Mouse (Mus musculus): ENCODE measurements around the gene Saa4. TPM values are rescaled to one million over a fixed set of nuclear protein-coding genes. Genes with fewer than 3 reads are reported as not detected.

Gene Saa4
- total RNA-seq (2023), result not detected

DNA sequence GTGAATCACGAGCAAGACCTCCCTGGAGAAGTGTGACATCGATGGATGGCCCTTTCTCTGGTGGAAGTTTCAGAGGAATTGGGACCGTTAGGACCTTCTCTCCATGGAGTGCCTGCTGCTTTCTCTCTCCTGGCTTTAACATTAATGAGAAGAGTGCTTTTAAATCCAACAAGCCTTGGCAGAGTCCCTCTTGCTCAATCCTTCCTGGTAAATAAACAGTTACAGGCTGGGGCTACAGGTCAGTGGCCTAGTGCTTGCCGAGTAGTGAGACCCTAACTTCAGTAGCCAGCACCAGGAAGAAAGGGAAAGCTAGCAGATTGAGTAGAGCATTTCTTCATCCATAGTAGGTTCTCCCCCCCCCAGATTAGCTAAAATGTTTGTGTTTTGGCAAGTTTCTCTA is at the start of gene Saa4:
TSS of gene Saa4 (minus strand) at position 146 of the 400 bp plus-strand sequence.

GRCm38 (mm10) chr7:46751490-46751889 is 19.1 kb upstream of the Saa4 start, which contains the start of gene Saa2:
Saa2 (plus strand) TSS chr7:46751790.

DNA sequence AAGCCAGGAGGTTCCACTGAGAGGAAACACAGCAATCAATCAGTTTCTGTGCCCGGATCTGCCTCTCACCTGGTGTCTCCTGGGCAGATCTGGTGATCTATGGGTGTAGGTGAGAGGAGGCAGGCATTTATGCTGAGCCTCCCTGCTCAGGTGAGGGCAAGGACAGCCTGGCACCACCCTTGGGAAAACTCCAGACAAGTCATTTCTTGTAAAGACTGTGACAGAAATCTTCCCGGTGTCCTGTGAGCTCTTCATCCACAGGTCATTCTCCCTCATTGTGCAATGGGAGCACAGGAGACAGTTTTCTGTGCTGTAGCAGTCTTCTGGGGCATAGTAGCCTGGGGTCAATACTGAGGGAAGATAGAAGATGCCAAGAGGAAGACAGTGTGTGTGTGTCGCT is 10.5 kb upstream of the Saa4 start, which contains the start of gene Saa1:
TSS of gene Saa1 (minus strand) at position 101 of the 400 bp plus-strand sequence.

GRCm38 (mm10) chr7:46715600-46715999 is 16.8 kb downstream of the Saa4 start, which contains the start of gene Saa3:
Saa3 (minus strand) TSS chr7:46715700.

DNA sequence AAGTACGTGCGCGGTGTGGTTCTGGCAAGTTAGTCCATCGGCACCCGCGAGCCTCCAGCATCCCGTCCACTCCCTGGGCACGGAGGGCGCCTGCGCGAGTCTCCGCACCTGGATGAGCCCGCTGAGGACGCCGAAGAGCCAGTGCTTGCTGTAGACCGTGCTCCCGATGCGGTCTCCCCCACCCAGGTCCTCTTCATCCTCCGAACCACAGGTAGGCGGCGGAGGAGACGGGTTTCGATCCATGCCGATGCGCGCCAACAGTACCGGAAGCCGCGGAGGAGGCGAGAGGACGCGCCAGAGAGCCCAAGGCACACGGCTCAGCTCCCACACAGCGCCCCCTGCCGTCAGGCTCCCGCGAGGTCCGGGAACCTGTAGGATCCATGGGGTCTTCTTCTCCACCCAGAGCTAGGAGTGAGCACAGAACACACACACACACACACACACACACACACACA is 22.0 kb downstream of the Saa4 start, which contains the start of gene Saal1:
TSS of gene Saal1 (minus strand) at position 291 of the 455 bp plus-strand sequence.

Other genes starting within 250 kb of the Saa4 start
- 10 to 100 TPM; 13.5 to 16.1 TPM for gene Sergef, start 92.8 kb downstream of the Saa4 start, total RNA-seq (2023)
- under 1 TPM in 1 of 2 experiments, not detected in 1; 0.24 TPM for gene Tph1, start 60.1 kb downstream of the Saa4 start, total RNA-seq (2023)
- gene Saal1, start 21.9 kb downstream of the Saa4 start, total RNA-seq (2023), result 1 to 10 TPM; 5.8 to 7.5 TPM
- 10 to 100 TPM in 1 of 2 experiments, 1 to 10 TPM in 1; 7.7 to 25.8 TPM for gene Saa3, start 16.9 kb downstream of the Saa4 start, total RNA-seq (2023)
- gene Saa1, start 10.4 kb upstream of the Saa4 start, total RNA-seq (2023), result not detected
- not detected for gene Saa2, start 19.2 kb upstream of the Saa4 start, total RNA-seq (2023)
- 10 to 100 TPM; 72.8 to 83.2 TPM for gene Hps5, start 63.5 kb upstream of the Saa4 start, total RNA-seq (2023)
- gene Gtf2h1, start 63.5 kb upstream of the Saa4 start, total RNA-seq (2023), result 10 to 100 TPM; 45.2 to 51.2 TPM
- gene Ldha, start 108.9 kb upstream of the Saa4 start, total RNA-seq (2023), result 100 to 1,000 TPM; 165 to 177 TPM
- gene Ldhc, start 128.6 kb upstream of the Saa4 start, total RNA-seq (2023), result not detected
- gene Tsg101, start 187.4 kb upstream of the Saa4 start, total RNA-seq (2023), result 10 to 100 TPM; 60.2 to 69.5 TPM
- 1 to 10 TPM; 9.4 to 9.7 TPM for gene Uevld, start 225.9 kb upstream of the Saa4 start, total RNA-seq (2023)

Data from monocyte, adult 59 days (primary cell).